Mouse (Mus musculus) stomach, embryonic 15.5 days (tissue): Measurements from ENCODE around the gene Olfr102. TPM values are rescaled to one million over a fixed set of nuclear protein-coding genes. Genes with fewer than 3 reads are reported as not detected.

Experiments used
- ATAC-seq: fragments of 200-750 bp; cut with Nextera tagmentation; 2 replicates; pipeline ENCODE4 v1.8.0; 2017; ENCODE audit warnings: low read depth, moderate number of reproducible peaks, moderate TSS enrichment; ENCODE audit not compliant: insufficient read depth, low FRiP score
- H3K27ac ChIP-seq: fragments of 300-500 bp; sonication (generic); 2 replicates; pipeline ENCODE4 v1.5.1; 2015; ENCODE audit warnings: mild to moderate bottlenecking, inconsistent platforms
- H3K27me3 ChIP-seq: fragments of 300-500 bp; sonication (generic); replicated peaks from 2 replicates; pipeline ENCODE4 v1.6.1; 2015; ENCODE audit warnings: inconsistent platforms
- H3K36me3 ChIP-seq: fragments of 300-500 bp; sonication (generic); 2 replicates; pipeline ENCODE4 v1.6.1; 2015; ENCODE audit warnings: inconsistent platforms
- H3K4me1 ChIP-seq: fragments of 300-500 bp; sonication (generic); 2 replicates; pipeline ENCODE4 v1.6.1; 2015; ENCODE audit warnings: inconsistent platforms
- H3K4me2 ChIP-seq: fragments of 300-500 bp; sonication (generic); 2 replicates; pipeline ENCODE4 v1.6.1; 2015; ENCODE audit warnings: mild to moderate bottlenecking, inconsistent platforms
- H3K4me3 ChIP-seq: fragments of 300-500 bp; sonication (generic); replicated peaks from 2 replicates; pipeline ENCODE4 v1.5.1; 2015; ENCODE audit warnings: inconsistent platforms
- H3K9ac ChIP-seq: fragments of 300-500 bp; sonication (generic); 2 replicates; pipeline ENCODE4 v1.6.1; 2015; ENCODE audit warnings: inconsistent platforms
- H3K9me3 ChIP-seq: fragments of 300-500 bp; sonication (generic); 2 replicates; pipeline ENCODE4 v1.6.1; 2016; ENCODE audit warnings: inconsistent platforms
- WGBS: fragments of 180-500 bp; shearing (Covaris S2); methylation state at CpG from one replicate; pipeline ENCODE4 v1.1.7; 2015; 5-methylcytosine and 5-hydroxymethylcytosine counted together
- polyA plus RNA-seq: library from polyadenylated mRNA; unstranded; fragments of >200 nt; fragmentation: Nextera tagmentation; extraction: Ambion mirVana; gene quantifications from 2 replicates; pipeline ENCODE4 v1.2.1, GENCODE M21; 2015

The Olfr102 gene
- polyA plus RNA-seq, 1 experiment from 2014 or later = not detected

DNA sequence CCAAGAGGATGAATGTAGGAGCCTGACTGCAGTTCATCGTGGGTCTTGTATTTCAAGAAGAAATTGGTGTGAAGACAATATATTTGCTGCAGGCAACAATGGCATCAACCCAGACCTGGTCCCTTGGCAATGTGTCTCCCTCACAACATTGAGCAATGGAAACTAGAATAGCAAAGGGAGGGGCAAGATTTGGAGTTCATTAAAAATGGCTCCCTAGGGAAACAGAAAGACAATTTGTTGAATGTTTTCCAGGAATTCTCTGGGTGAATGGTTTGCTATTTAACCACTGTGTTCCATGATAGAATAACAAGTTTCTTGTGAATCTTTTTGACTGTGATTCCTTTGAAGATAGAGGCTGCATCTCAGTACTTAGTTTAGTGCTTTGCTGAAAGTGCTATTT is 53.2 kb downstream of the Olfr102 start, which contains the start of gene Olfr98:
TSS of gene Olfr98 (minus strand) at position 124 of the 400 bp plus-strand sequence.
- no peak for ATAC-seq
- no peaks in the 10 kb centered on the region for H3K9me3 ChIP-seq

More for the DNA sequence above, 53.2 kb downstream of the Olfr102 start, which contains the start of gene Olfr98:
- no peak within 1 kb of the TSS for H3K4me3 ChIP-seq
- no peaks in the 10 kb centered on the region for H3K27me3 ChIP-seq
- no peak within 1 kb of the TSS for H3K4me2 ChIP-seq
- H3K36me3 ChIP-seq = no peaks in the 10 kb centered on the region
- H3K9ac ChIP-seq = no peak within 1 kb of the TSS
- H3K27ac ChIP-seq = no peak within 1 kb of the TSS
- WGBS = 82% methylated on average over 1 of the region's 1 CpGs
- no peaks in the 10 kb centered on the region for H3K4me1 ChIP-seq

Other genes with a start within 250 kb of the Olfr102 start
- gene Olfr90, start 228.6 kb downstream of the Olfr102 start, polyA plus RNA-seq = not detected in 2 replicates
- not detected in 2 replicates for gene Olfr91, start 218.8 kb downstream of the Olfr102 start, polyA plus RNA-seq
- gene Olfr92, start 197.0 kb downstream of the Olfr102 start, polyA plus RNA-seq = not detected in 2 replicates
- gene Olfr93, start 155.6 kb downstream of the Olfr102 start, polyA plus RNA-seq = not detected in 2 replicates
- not detected in 2 replicates for gene Ubd, start 123.2 kb downstream of the Olfr102 start, polyA plus RNA-seq
- not detected in 2 replicates for gene Olfr94, start 116.1 kb downstream of the Olfr102 start, polyA plus RNA-seq
- gene Olfr95, start 103.9 kb downstream of the Olfr102 start, polyA plus RNA-seq = not detected in 2 replicates
- not detected in 2 replicates for gene Olfr96, start 96.9 kb downstream of the Olfr102 start, polyA plus RNA-seq
- not detected in 2 replicates for gene Olfr97, start 79.7 kb downstream of the Olfr102 start, polyA plus RNA-seq
- not detected in 2 replicates for gene Olfr98, start 53.3 kb downstream of the Olfr102 start, polyA plus RNA-seq
- gene H2-M3, start 46.8 kb downstream of the Olfr102 start, polyA plus RNA-seq = 4.2 and 4.9 TPM in 2 replicates
- not detected in 2 replicates for gene Olfr99, start 33.6 kb downstream of the Olfr102 start, polyA plus RNA-seq
- gene Olfr101, start 12.7 kb downstream of the Olfr102 start, polyA plus RNA-seq = not detected in 2 replicates
- gene Olfr103, start 22.6 kb upstream of the Olfr102 start, polyA plus RNA-seq = not detected in 2 replicates
- not detected in 2 replicates for gene Olfr104-ps, start 42.5 kb upstream of the Olfr102 start, polyA plus RNA-seq
- not detected in 2 replicates for gene Olfr105-ps, start 62.0 kb upstream of the Olfr102 start, polyA plus RNA-seq
- not detected in 2 replicates for gene Olfr106-ps, start 73.3 kb upstream of the Olfr102 start, polyA plus RNA-seq
- gene Olfr107, start 82.2 kb upstream of the Olfr102 start, polyA plus RNA-seq = not detected in 2 replicates
- not detected in 2 replicates for gene Olfr108, start 128.4 kb upstream of the Olfr102 start, polyA plus RNA-seq
- not detected in 2 replicates for gene Olfr109, start 141.9 kb upstream of the Olfr102 start, polyA plus RNA-seq
- gene H2-M2, start 166.5 kb upstream of the Olfr102 start, polyA plus RNA-seq = not detected in 2 replicates
- not detected in 2 replicates for gene Olfr110, start 175.4 kb upstream of the Olfr102 start, polyA plus RNA-seq
- gene Olfr111, start 191.0 kb upstream of the Olfr102 start, polyA plus RNA-seq = not detected in 2 replicates